Comparison of ENCODE assay signal across 8 mouse cellular contexts in genomic region chrX:48453736-48454494, GRCm38 (mm10). TPM values are rescaled to one million over a fixed set of nuclear protein-coding genes. Genes with fewer than 3 reads are reported as not detected.
A peak's percentile ranks its signal among the peaks of the same experiment; 100 is the strongest.
DNase-seq lines count a peak whose midpoint lies in the region; ATAC-seq lines count a peak whose summit lies in the region.

No protein-coding gene starts in this region.

- no peaks in the 10 kb centered on the region for H3K9me3 ChIP-seq in embryonic facial prominence, embryonic 14.5 days (ENCODE audit: control insufficient read depth, low read length)
- H3K9me3 ChIP-seq in heart, embryonic 12.5 days (replicated peaks) = no peaks in the 10 kb centered on the region
- no peaks in the 10 kb centered on the region for H3K9me3 ChIP-seq in kidney, embryonic 14.5 days (ENCODE audit: control insufficient read depth, low read length)
- no peaks in the 10 kb centered on the region; the same call in 1 of the 2 replicates for H3K9me3 ChIP-seq in lung, embryonic 16.5 days (ENCODE audit: control insufficient read depth, low read length)

- DNase-seq in 416B (ENCODE audit: low read depth) = peak; percentile 88
- DNase-seq in R1 (ENCODE audit: low read depth, low spot score) = peak; percentile 67
- peak; percentile 86 for DNase-seq in embryonic facial prominence, embryonic 14.5 days (ENCODE audit: low spot score)
- peak; percentile 75 for DNase-seq in ovary, postnatal 36 days (ENCODE audit: low spot score)
- peak; percentile 55 for DNase-seq in urinary bladder, adult 2 months (ENCODE audit: low spot score)

- peak overlapping the region; percentile 58 for H3K4me2 ChIP-seq in embryonic facial prominence, embryonic 14.5 days (ENCODE audit: low read depth, low read length)
- H3K4me2 ChIP-seq in heart, embryonic 12.5 days = peak overlapping the region; percentile 78
- peak overlapping the region; percentile 42 for H3K4me2 ChIP-seq in kidney, embryonic 14.5 days (replicated peaks; ENCODE audit: low read depth, low read length)
- H3K4me2 ChIP-seq in lung, embryonic 16.5 days (ENCODE audit: low read depth, low read length) = peak overlapping the region; percentile 55

- H3K9ac ChIP-seq in embryonic facial prominence, embryonic 14.5 days (ENCODE audit: low read depth, low read length) = peak overlapping the region; percentile 67
- peak overlapping the region; percentile 95 for H3K9ac ChIP-seq in heart, embryonic 12.5 days
- peak overlapping the region; percentile 64 for H3K9ac ChIP-seq in kidney, embryonic 14.5 days (ENCODE audit: low read depth, low read length)
- H3K9ac ChIP-seq in lung, embryonic 16.5 days (ENCODE audit: low read length) = peak overlapping the region; percentile 65

- no peaks in the 10 kb centered on the region for H3K27me3 ChIP-seq in embryonic facial prominence, embryonic 14.5 days (replicated peaks; ENCODE audit: control insufficient read depth, insufficient read depth, low read length)
- peaks cover 14% of the 10 kb centered on the region for H3K27me3 ChIP-seq in heart, embryonic 12.5 days (replicated peaks)
- H3K27me3 ChIP-seq in kidney, embryonic 14.5 days (ENCODE audit: control insufficient read depth, insufficient read depth, low read length) = no peaks in the 10 kb centered on the region
- H3K27me3 ChIP-seq in lung, embryonic 16.5 days (ENCODE audit: control insufficient read depth, insufficient read depth, low read depth, low read length) = no peaks in the 10 kb centered on the region; the same call in none of the 2 replicates

- WGBS in embryonic facial prominence, embryonic 14.5 days = 30% methylated on average over 21 of the region's 91 CpGs
- 9% methylated on average over 52 of the region's 91 CpGs for WGBS in heart, embryonic 12.5 days
- WGBS in kidney, embryonic 14.5 days = 22% methylated on average over 56 of the region's 91 CpGs
- WGBS in lung, embryonic 16.5 days = 16% methylated on average over 35 of the region's 91 CpGs

- no peaks in the 10 kb centered on the region for H3K4me1 ChIP-seq in embryonic facial prominence, embryonic 14.5 days (ENCODE audit: control insufficient read depth, insufficient read depth, low read length)
- H3K4me1 ChIP-seq in heart, embryonic 12.5 days (replicated peaks) = peaks cover 44% of the 10 kb centered on the region
- H3K4me1 ChIP-seq in kidney, embryonic 14.5 days (ENCODE audit: control insufficient read depth, insufficient read depth, low read length) = peaks cover 3% of the 10 kb centered on the region; the same call in 1 of the 2 replicates
- no peaks in the 10 kb centered on the region; the same call in 1 of the 2 replicates for H3K4me1 ChIP-seq in lung, embryonic 16.5 days (replicated peaks; ENCODE audit: control insufficient read depth, insufficient read depth, low read length)

- peak; percentile 84 for ATAC-seq in embryonic facial prominence, embryonic 14.5 days (ENCODE audit: low read depth)
- peak; percentile 85 for ATAC-seq in heart, embryonic 12.5 days (ENCODE audit: insufficient number of reproducible peaks, low FRiP score)
- peak; percentile 90 for ATAC-seq in kidney, embryonic 14.5 days (ENCODE audit: low FRiP score, low TSS enrichment)
- peak; percentile 93 for ATAC-seq in lung, embryonic 16.5 days (ENCODE audit: low read depth)

- H3K36me3 ChIP-seq in embryonic facial prominence, embryonic 14.5 days (ENCODE audit: control insufficient read depth, insufficient read depth, low read length) = no peaks in the 10 kb centered on the region
- no peaks in the 10 kb centered on the region for H3K36me3 ChIP-seq in heart, embryonic 12.5 days
- H3K36me3 ChIP-seq in kidney, embryonic 14.5 days (ENCODE audit: control insufficient read depth, insufficient read depth, low read length) = no peaks in the 10 kb centered on the region
- no peaks in the 10 kb centered on the region for H3K36me3 ChIP-seq in lung, embryonic 16.5 days (ENCODE audit: control insufficient read depth, insufficient read depth, low read length)

- peak overlapping the region; percentile 50 for H3K4me3 ChIP-seq in embryonic facial prominence, embryonic 14.5 days (ENCODE audit: low read depth, low read length)
- H3K4me3 ChIP-seq in heart, embryonic 12.5 days = peak overlapping the region; percentile 74
- peak overlapping the region; percentile 46 for H3K4me3 ChIP-seq in kidney, embryonic 14.5 days (ENCODE audit: low read length)
- H3K4me3 ChIP-seq in lung, embryonic 16.5 days (ENCODE audit: low read length) = peak overlapping the region; percentile 61

- no peak overlapping the region; the same call in 1 of the 2 replicates for H3K27ac ChIP-seq in embryonic facial prominence, embryonic 14.5 days (replicated peaks; ENCODE audit: low read depth, low read length)
- H3K27ac ChIP-seq in heart, embryonic 12.5 days (ENCODE audit: poor library complexity, severe bottlenecking) = peak overlapping the region; percentile 88
- H3K27ac ChIP-seq in kidney, embryonic 14.5 days (ENCODE audit: low read depth, low read length) = no peak overlapping the region
- H3K27ac ChIP-seq in lung, embryonic 16.5 days (ENCODE audit: low read length) = peak overlapping the region; percentile 33; the same call in 1 of the 2 replicates

RNA-seq across cellular contexts. Expression of gene Elf4, which starts 9.0 kb away (rescaled TPM):
- 11.5 and 12.7 TPM in 2 replicates for polyA plus RNA-seq in embryonic facial prominence, embryonic 14.5 days (2014; fragmentation: Nextera tagmentation; extraction: Ambion mirVana)
- 17.0 and 18.7 TPM in 2 replicates for polyA plus RNA-seq in heart, embryonic 12.5 days (2016; fragmentation: Nextera tagmentation; extraction: Ambion mirVana)
- 4.1 and 8.3 TPM in 2 replicates for polyA plus RNA-seq in kidney, embryonic 14.5 days (2014; fragmentation: Nextera tagmentation; extraction: Ambion mirVana)
- polyA plus RNA-seq in lung, embryonic 16.5 days (2015; fragmentation: Nextera tagmentation; extraction: Ambion mirVana) = 5.4 and 5.5 TPM in 2 replicates
- 15.6 and 16.7 TPM in 2 replicates for polyA plus RNA-seq in urinary bladder, adult 2 months (2012; rRNA removed)

RNA-seq across cellular contexts. Expression of gene Aifm1, which starts 59.4 kb away (rescaled TPM):
- 57.4 and 63.5 TPM in 2 replicates for polyA plus RNA-seq in embryonic facial prominence, embryonic 14.5 days (2014; fragmentation: Nextera tagmentation; extraction: Ambion mirVana)
- 111 TPM in 2 replicates for polyA plus RNA-seq in heart, embryonic 12.5 days (2016; fragmentation: Nextera tagmentation; extraction: Ambion mirVana)
- polyA plus RNA-seq in kidney, embryonic 14.5 days (2014; fragmentation: Nextera tagmentation; extraction: Ambion mirVana) = 70.1 and 72.8 TPM in 2 replicates
- polyA plus RNA-seq in lung, embryonic 16.5 days (2015; fragmentation: Nextera tagmentation; extraction: Ambion mirVana) = 59.2 and 60.5 TPM in 2 replicates
- polyA plus RNA-seq in urinary bladder, adult 2 months (2012; rRNA removed) = 28.1 and 33.5 TPM in 2 replicates

Comparison
In these comparisons a context has a peak if more than half of its experiments do, and no peak if none do; other contexts are left out.
1. H3K27ac ChIP-seq: peak in heart, embryonic 12.5 days (single experiment) and lung, embryonic 16.5 days (single experiment); none in embryonic facial prominence, embryonic 14.5 days (single experiment) and kidney, embryonic 14.5 days (single experiment).
2. Peak in every context shown above with its lines, with median percentiles within 50 percentile points of each other: DNase-seq, ATAC-seq, H3K4me2 ChIP-seq, H3K4me3 ChIP-seq and H3K9ac ChIP-seq.